Mouse (Mus musculus): ENCODE measurements around the gene Dohh. TPM values are rescaled to one million over a fixed set of nuclear protein-coding genes. Genes with fewer than 3 reads are reported as not detected.

Dohh gene
- polyA plus RNA-seq, 1 experiment from 2014 or later: 61.0 TPM

GRCm38 (mm10) chr10:81399798-81400308 is 15.6 kb downstream of the Dohh start:
- Histone ChIP-seq H3K4me1 (ENCODE audit: control insufficient read depth, insufficient read depth, low read length) (peaks cover 36% of the 10 kb centered on the region), H3K4me2 (ENCODE audit: low read depth, low read length) (no peak overlapping the region), H3K36me3 (ENCODE audit: control insufficient read depth, insufficient read depth, low read length) (peaks cover 30% of the 10 kb centered on the region), H3K9me3 (ENCODE audit: control insufficient read depth, low read length) (no peaks in the 10 kb centered on the region), H3K9ac (replicated peaks; ENCODE audit: low read depth, low read length) (no peak overlapping the region), H3K27ac (ENCODE audit: low read depth, low read length) (no peak overlapping the region), H3K4me3 (ENCODE audit: low read depth, low read length) (no peak overlapping the region), H3K27me3 (ENCODE audit: control insufficient read depth, insufficient read depth, low read length) (no peaks in the 10 kb centered on the region)
- WGBS: 79% methylated on average over 18 of the region's 18 CpGs
- no peak for ATAC-seq (ENCODE audit: low read depth)

GRCm38 (mm10) chr10:81400371-81401204 is 16.4 kb downstream of the Dohh start:
- WGBS: 37% methylated on average over 17 of the region's 22 CpGs
- Histone ChIP-seq H3K9me3 (ENCODE audit: control insufficient read depth, low read length) (no peaks in the 10 kb centered on the region), H3K4me1 (ENCODE audit: control insufficient read depth, insufficient read depth, low read length) (peaks cover 36% of the 10 kb centered on the region), H3K4me3 (ENCODE audit: low read depth, low read length) (0 out of 2 replicates have a peak overlapping the region, but pooled peaks have one; percentile 7), H3K4me2 (ENCODE audit: low read depth, low read length) (no peak overlapping the region; the same call in 1 of the 2 replicates), H3K27ac (ENCODE audit: low read depth, low read length) (0 out of 2 replicates have a peak overlapping the region, but pooled peaks have one; percentile 81), H3K9ac (replicated peaks; ENCODE audit: low read depth, low read length) (no peak overlapping the region), H3K36me3 (ENCODE audit: control insufficient read depth, insufficient read depth, low read length) (peaks cover 32% of the 10 kb centered on the region), H3K27me3 (ENCODE audit: control insufficient read depth, insufficient read depth, low read length) (no peaks in the 10 kb centered on the region)
- ATAC-seq (ENCODE audit: low read depth): no peak

GRCm38 (mm10) chr10:81401205-81401520 is 16.9 kb downstream of the Dohh start:
- H3K4me3 ChIP-seq (ENCODE audit: low read depth, low read length): no peak overlapping the region
- no peak overlapping the region for H3K9ac ChIP-seq (replicated peaks; ENCODE audit: low read depth, low read length)
- peak; percentile 7; the same call in 1 of the 2 replicates for ATAC-seq (ENCODE audit: low read depth)
- no peaks in the 10 kb centered on the region for H3K9me3 ChIP-seq (ENCODE audit: control insufficient read depth, low read length)
- peak overlapping the region; percentile 81 for H3K27ac ChIP-seq (ENCODE audit: low read depth, low read length)
- 23% methylated on average over 10 of the region's 10 CpGs for WGBS
- peaks cover 36% of the 10 kb centered on the region for H3K4me1 ChIP-seq (ENCODE audit: control insufficient read depth, insufficient read depth, low read length)
- no peak overlapping the region; the same call in 1 of the 2 replicates for H3K4me2 ChIP-seq (ENCODE audit: low read depth, low read length)
- H3K36me3 ChIP-seq (ENCODE audit: control insufficient read depth, insufficient read depth, low read length): peaks cover 37% of the 10 kb centered on the region
- H3K27me3 ChIP-seq (ENCODE audit: control insufficient read depth, insufficient read depth, low read length): no peaks in the 10 kb centered on the region

DNA sequence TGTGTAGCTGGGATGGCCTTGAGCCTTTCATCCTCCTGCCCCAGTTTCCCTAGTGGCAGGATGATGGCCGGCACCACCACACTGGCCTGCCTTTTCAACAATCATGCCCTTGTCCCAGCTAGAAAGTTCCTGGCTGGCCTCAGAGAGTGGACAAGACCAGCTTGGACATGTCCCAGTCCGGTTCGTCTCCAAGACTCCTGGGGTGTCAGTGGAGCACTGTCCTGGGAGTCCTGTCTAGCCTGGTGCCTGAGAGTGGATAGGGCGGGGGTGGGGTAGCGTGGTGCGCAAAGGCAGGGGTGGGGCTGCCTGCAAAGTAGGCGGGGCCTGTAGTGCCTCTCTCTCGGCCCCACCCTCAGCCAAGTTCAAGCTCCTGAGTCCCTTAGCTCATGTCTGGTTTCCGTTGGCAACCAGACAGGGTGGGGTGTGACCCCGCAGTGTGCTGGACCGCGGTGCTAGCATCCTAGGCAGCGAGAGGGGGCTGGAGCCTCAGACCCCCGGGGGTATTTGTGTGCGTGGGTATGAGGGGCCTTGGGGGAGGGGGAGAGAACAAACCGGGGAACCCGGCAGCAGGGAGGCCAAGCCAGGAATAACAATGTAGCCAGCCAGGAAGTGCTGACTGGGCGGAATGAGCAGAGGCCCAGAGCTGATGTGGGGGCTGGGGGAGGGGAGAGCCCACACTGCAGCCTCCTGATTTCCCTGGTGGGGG is 17.4 kb downstream of the Dohh start:
- Histone ChIP-seq H3K36me3 (ENCODE audit: control insufficient read depth, insufficient read depth, low read length) (peaks cover 37% of the 10 kb centered on the region), H3K27me3 (ENCODE audit: control insufficient read depth, insufficient read depth, low read length) (no peaks in the 10 kb centered on the region), H3K9ac (replicated peaks; ENCODE audit: low read depth, low read length) (0 out of 2 replicates have a peak overlapping the region, but pooled peaks have one; percentile 21), H3K4me3 (ENCODE audit: low read depth, low read length) (no peak overlapping the region), H3K27ac (ENCODE audit: low read depth, low read length) (peak overlapping the region; percentile 81), H3K4me2 (ENCODE audit: low read depth, low read length) (peak overlapping the region; percentile 20; the same call in 1 of the 2 replicates), H3K9me3 (ENCODE audit: control insufficient read depth, low read length) (no peaks in the 10 kb centered on the region), H3K4me1 (ENCODE audit: control insufficient read depth, insufficient read depth, low read length) (peaks cover 34% of the 10 kb centered on the region)
- WGBS: 5% methylated on average over 18 of the region's 18 CpGs
- peak; percentile 62 for ATAC-seq (ENCODE audit: low read depth)

DNA sequence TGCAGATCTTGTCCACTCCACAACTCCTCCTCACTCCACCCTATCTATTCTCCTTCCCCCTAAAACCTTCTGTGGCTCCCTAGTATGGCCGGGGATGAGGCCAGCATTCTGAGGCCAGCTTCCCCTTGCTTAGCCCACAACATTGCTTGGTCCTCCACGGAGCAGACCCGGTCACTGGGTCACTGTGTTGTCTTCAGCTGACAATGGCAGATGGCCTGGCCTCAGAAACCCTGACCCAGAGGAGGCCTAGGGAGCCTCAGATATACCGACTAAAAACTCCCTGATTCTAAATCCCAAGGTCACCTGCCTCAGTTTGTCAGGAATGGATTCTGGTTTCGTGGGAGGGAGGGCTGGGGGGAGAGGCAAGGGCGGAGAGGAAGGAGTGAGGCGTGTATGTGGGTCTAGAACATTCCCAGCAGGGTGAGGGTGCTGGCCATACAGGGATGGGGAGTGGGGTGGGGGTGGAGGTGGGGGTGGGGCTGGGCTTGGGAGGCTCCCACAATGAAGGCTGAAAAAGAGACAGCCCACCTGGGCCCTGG is 18.1 kb downstream of the Dohh start:
- 9% methylated on average over 7 of the region's 7 CpGs for WGBS
- Histone ChIP-seq H3K4me1 (ENCODE audit: control insufficient read depth, insufficient read depth, low read length) (peaks cover 36% of the 10 kb centered on the region), H3K36me3 (ENCODE audit: control insufficient read depth, insufficient read depth, low read length) (peaks cover 39% of the 10 kb centered on the region), H3K27me3 (ENCODE audit: control insufficient read depth, insufficient read depth, low read length) (no peaks in the 10 kb centered on the region), H3K27ac (ENCODE audit: low read depth, low read length) (peak overlapping the region; percentile 81), H3K9me3 (ENCODE audit: control insufficient read depth, low read length) (no peaks in the 10 kb centered on the region), H3K9ac (replicated peaks; ENCODE audit: low read depth, low read length) (0 out of 2 replicates have a peak overlapping the region, but pooled peaks have one; percentile 21), H3K4me2 (ENCODE audit: low read depth, low read length) (peak overlapping the region; percentile 20; the same call in 1 of the 2 replicates), H3K4me3 (ENCODE audit: low read depth, low read length) (no peak overlapping the region)
- no peak for ATAC-seq (ENCODE audit: low read depth)

- 0 out of 2 replicates have a peak overlapping the region, but pooled peaks have one; percentile 21 for H3K9ac ChIP-seq (replicated peaks; ENCODE audit: low read depth, low read length)
- 0 out of 2 replicates have a peak, but pooled peaks cover 2% of the 10 kb centered on the region for H3K27me3 ChIP-seq (ENCODE audit: control insufficient read depth, insufficient read depth, low read length)
- 0 out of 2 replicates have a peak overlapping the region, but pooled peaks have one; percentile 11 for H3K4me2 ChIP-seq (ENCODE audit: low read depth, low read length)
- H3K36me3 ChIP-seq (ENCODE audit: control insufficient read depth, insufficient read depth, low read length): peaks cover 34% of the 10 kb centered on the region
- H3K4me3 ChIP-seq (ENCODE audit: low read depth, low read length): no peak overlapping the region
- H3K4me1 ChIP-seq (ENCODE audit: control insufficient read depth, insufficient read depth, low read length): peaks cover 41% of the 10 kb centered on the region
- H3K27ac ChIP-seq (ENCODE audit: low read depth, low read length): peak overlapping the region; percentile 81; the same call in 1 of the 2 replicates
- WGBS: 25% methylated on average over 10 of the region's 10 CpGs
- no peak for ATAC-seq (ENCODE audit: low read depth)
- no peaks in the 10 kb centered on the region for H3K9me3 ChIP-seq (ENCODE audit: control insufficient read depth, low read length)
Measured at GRCm38 (mm10) chr10:81403511-81403910, 19.3 kb downstream of the Dohh start.

- no peaks in the 10 kb centered on the region for H3K9me3 ChIP-seq (ENCODE audit: control insufficient read depth, low read length)
- 0 out of 2 replicates have a peak, but pooled peaks cover 2% of the 10 kb centered on the region for H3K27me3 ChIP-seq (ENCODE audit: control insufficient read depth, insufficient read depth, low read length)
- no peak overlapping the region for H3K9ac ChIP-seq (replicated peaks; ENCODE audit: low read depth, low read length)
- H3K4me3 ChIP-seq (ENCODE audit: low read depth, low read length): no peak overlapping the region
- ATAC-seq (ENCODE audit: low read depth): no peak
- peaks cover 34% of the 10 kb centered on the region for H3K36me3 ChIP-seq (ENCODE audit: control insufficient read depth, insufficient read depth, low read length)
- no peak overlapping the region for H3K4me2 ChIP-seq (ENCODE audit: low read depth, low read length)
- H3K4me1 ChIP-seq (ENCODE audit: control insufficient read depth, insufficient read depth, low read length): peaks cover 46% of the 10 kb centered on the region
- 15% methylated on average over 9 of the region's 9 CpGs for WGBS
- no peak overlapping the region for H3K27ac ChIP-seq (ENCODE audit: low read depth, low read length)
Measured at GRCm38 (mm10) chr10:81404082-81404481, 19.9 kb downstream of the Dohh start.

DNA sequence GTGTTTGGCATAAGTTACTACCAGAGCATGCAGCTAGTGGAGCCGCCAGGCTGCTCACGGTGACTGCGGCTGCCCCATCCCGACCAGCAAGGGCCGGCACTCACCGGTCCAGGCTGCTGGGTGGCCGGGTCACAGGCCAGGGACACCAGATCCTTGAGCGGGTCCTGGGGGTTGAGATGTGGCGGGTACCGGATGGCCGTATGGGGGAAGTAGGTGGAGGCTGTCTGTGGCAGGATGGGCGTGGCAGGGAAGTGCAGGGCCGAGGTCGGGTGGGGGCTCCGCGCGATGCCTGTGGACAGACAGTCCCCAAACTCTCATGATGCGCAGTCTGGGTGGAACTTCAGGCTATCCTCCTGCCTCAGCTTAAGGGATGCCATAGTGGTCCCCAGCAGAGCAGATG is 20.5 kb downstream of the Dohh start:
- WGBS: 58% methylated on average over 18 of the region's 18 CpGs

More for the DNA sequence above, 20.5 kb downstream of the Dohh start:
- peaks cover 29% of the 10 kb centered on the region for H3K36me3 ChIP-seq (ENCODE audit: control insufficient read depth, insufficient read depth, low read length)
- no peak for ATAC-seq (ENCODE audit: low read depth)
- H3K27me3 ChIP-seq (ENCODE audit: control insufficient read depth, insufficient read depth, low read length): 0 out of 2 replicates have a peak, but pooled peaks cover 2% of the 10 kb centered on the region
- no peak overlapping the region for H3K4me2 ChIP-seq (ENCODE audit: low read depth, low read length)
- peaks cover 46% of the 10 kb centered on the region for H3K4me1 ChIP-seq (ENCODE audit: control insufficient read depth, insufficient read depth, low read length)
- H3K9me3 ChIP-seq (ENCODE audit: control insufficient read depth, low read length): no peaks in the 10 kb centered on the region
- no peak overlapping the region for H3K27ac ChIP-seq (ENCODE audit: low read depth, low read length)
- no peak overlapping the region for H3K9ac ChIP-seq (replicated peaks; ENCODE audit: low read depth, low read length)
- no peak overlapping the region for H3K4me3 ChIP-seq (ENCODE audit: low read depth, low read length)

Measured in neural tube, embryonic 14.5 days (tissue).